Mouse (Mus musculus): ENCODE data around the gene 4933427D14Rik.

DNA sequence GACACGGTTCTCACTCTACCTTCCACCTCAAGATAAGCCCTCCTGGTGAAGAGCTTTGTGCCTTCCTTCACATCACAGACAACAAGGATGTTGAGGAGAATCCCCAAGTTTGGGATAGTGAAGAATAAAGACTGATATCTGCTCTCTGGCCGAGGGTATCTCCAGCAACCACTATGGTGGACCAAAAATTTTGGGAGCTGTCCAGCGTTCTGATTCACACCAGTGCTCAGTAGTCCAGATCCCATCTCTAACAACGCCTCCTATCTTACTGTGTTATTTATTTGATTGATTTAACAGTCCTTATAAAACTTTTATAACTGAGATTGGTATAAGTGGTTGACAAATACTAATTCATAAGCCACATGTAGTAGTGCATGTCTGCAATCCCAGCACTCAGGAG, 94.0 kb downstream of the 4933427D14Rik start:
- TF ChIP-seq CTCF (IDR thresholded peaks at IDR 0.05; ENCODE audit: control insufficient read depth, insufficient read depth, insufficient replicate concordance, low read depth, low read length) (no peak), POLR2A (IDR thresholded peaks at IDR 0.05; ENCODE audit: control insufficient read depth, low read depth, low read length) (no peak)

All from testis, adult 2 months (tissue).